Mouse (Mus musculus) kidney, embryonic 15.5 days (tissue): ENCODE measurements around the gene Apoc3. TPM values are rescaled to one million over a fixed set of nuclear protein-coding genes. Genes with fewer than 3 reads are reported as not detected.

Source experiments
- ATAC-seq: fragments of 200-750 bp; cut with Nextera tagmentation; replicated peaks from 2 replicates; pipeline ENCODE4 v1.8.0; 2017; ENCODE audit warnings: moderate TSS enrichment; ENCODE audit not compliant: low FRiP score
- H3K27ac ChIP-seq: fragments of 300-500 bp; sonication (generic); 2 replicates; pipeline ENCODE4 v1.5.1; 2015; ENCODE audit warnings: mild to moderate bottlenecking, inconsistent platforms
- H3K27me3 ChIP-seq: fragments of 300-500 bp; sonication (generic); 2 replicates; pipeline ENCODE4 v1.6.1; 2015; ENCODE audit warnings: inconsistent platforms
- H3K36me3 ChIP-seq: fragments of 300-500 bp; sonication (generic); 2 replicates; pipeline ENCODE4 v1.6.1; 2015; ENCODE audit warnings: inconsistent platforms
- H3K4me1 ChIP-seq: fragments of 300-500 bp; sonication (generic); 2 replicates; pipeline ENCODE4 v1.6.1; 2015; ENCODE audit warnings: inconsistent platforms
- H3K4me2 ChIP-seq: fragments of 300-500 bp; sonication (generic); 2 replicates; pipeline ENCODE4 v1.6.1; 2015; ENCODE audit warnings: moderate library complexity, mild to moderate bottlenecking, inconsistent platforms
- H3K4me3 ChIP-seq: fragments of 300-500 bp; sonication (generic); replicated peaks from 2 replicates; pipeline ENCODE4 v1.5.1; 2015; ENCODE audit warnings: mild to moderate bottlenecking, inconsistent platforms
- H3K9ac ChIP-seq: fragments of 300-500 bp; sonication (generic); 2 replicates; pipeline ENCODE4 v1.6.1; 2015; ENCODE audit warnings: mild to moderate bottlenecking, inconsistent platforms
- H3K9me3 ChIP-seq: fragments of 300-500 bp; sonication (generic); replicated peaks from 2 replicates; pipeline ENCODE4 v1.6.1; 2016; ENCODE audit warnings: inconsistent platforms
- WGBS: fragments of 180-500 bp; shearing (Covaris S2); methylation state at CpG from one replicate; pipeline ENCODE4 v1.1.7; 2015; ENCODE audit warnings: mixed read lengths; 5-methylcytosine and 5-hydroxymethylcytosine counted together
- polyA plus RNA-seq: library from polyadenylated mRNA; unstranded; fragments of >200 nt; fragmentation: Nextera tagmentation; extraction: Ambion mirVana; gene quantifications from 2 replicates; pipeline ENCODE4 v1.2.1, GENCODE M21; 2015

The Apoc3 gene
- polyA plus RNA-seq, 1 experiment from 2014 or later = 0.93 TPM

DNA sequence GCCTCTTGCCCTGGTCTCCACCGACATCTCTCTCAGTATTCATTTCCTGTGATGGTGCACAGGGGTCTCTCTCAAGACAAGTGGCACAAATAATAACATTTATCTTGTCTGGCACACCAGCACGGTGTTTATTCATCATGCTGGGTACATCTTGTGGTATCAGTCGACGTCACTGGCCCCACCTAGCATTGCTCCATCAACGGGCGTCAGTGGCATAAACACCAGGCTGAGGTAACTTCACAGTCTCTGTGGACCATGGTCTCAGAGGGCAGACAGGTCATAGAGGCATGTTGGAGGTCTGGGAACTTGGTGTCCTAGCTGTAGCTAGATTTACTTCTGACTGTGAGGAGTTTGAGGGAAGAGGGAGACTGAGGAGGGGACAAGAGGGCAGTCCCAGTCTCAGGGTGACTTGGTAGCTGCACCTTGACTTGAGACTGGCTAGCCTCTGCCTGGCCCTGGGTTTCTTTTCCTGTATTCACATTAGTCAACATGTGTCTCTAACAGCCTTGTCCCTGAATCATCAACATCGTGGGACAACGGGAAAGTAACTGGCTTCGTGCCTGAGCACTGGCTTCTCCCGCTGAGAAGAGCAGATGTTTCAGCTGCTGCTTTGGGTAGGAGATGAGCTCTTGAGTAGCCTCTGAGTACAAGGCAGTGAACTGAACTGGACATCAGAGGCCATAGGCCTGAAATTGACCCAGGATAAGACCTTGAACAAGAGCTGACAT, 21.4 kb upstream of the Apoc3 start:
- H3K9ac ChIP-seq = no peak overlapping the region
- no peak overlapping the region for H3K27ac ChIP-seq
- H3K9me3 ChIP-seq = no peaks in the 10 kb centered on the region
- no peak overlapping the region for H3K4me3 ChIP-seq
- 91% methylated on average over 10 of the region's 10 CpGs for WGBS
- no peaks in the 10 kb centered on the region for H3K27me3 ChIP-seq
- H3K4me2 ChIP-seq = no peak overlapping the region
- ATAC-seq = no peak
- no peaks in the 10 kb centered on the region for H3K4me1 ChIP-seq
- H3K36me3 ChIP-seq = no peaks in the 10 kb centered on the region

DNA sequence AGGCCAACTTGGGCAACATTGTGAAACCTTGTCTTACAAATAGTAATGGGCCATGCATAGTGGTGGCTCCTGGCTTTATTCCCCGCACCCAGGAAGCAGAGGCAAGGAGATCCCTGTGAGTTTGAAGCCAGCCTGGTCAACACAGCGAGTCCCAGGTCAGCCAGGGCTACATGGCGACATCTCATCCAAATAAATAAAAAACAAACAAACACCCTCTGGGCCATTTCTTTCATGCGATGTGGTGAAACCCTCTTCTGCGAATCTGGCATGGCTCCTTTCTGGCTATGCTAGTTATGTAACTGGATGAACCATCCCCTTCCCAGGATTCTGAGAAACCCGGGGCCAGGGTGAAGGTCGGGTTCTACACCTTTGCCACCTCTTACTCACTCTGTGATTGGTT, 20.7 kb upstream of the Apoc3 start:
- H3K4me2 ChIP-seq = no peak overlapping the region
- no peaks in the 10 kb centered on the region for H3K4me1 ChIP-seq
- H3K9me3 ChIP-seq = no peaks in the 10 kb centered on the region
- no peak for ATAC-seq
- no peak overlapping the region for H3K27ac ChIP-seq
- H3K4me3 ChIP-seq = no peak overlapping the region
- WGBS = 87% methylated on average over 7 of the region's 7 CpGs
- no peaks in the 10 kb centered on the region for H3K27me3 ChIP-seq
- H3K9ac ChIP-seq = no peak overlapping the region
- H3K36me3 ChIP-seq = no peaks in the 10 kb centered on the region

DNA sequence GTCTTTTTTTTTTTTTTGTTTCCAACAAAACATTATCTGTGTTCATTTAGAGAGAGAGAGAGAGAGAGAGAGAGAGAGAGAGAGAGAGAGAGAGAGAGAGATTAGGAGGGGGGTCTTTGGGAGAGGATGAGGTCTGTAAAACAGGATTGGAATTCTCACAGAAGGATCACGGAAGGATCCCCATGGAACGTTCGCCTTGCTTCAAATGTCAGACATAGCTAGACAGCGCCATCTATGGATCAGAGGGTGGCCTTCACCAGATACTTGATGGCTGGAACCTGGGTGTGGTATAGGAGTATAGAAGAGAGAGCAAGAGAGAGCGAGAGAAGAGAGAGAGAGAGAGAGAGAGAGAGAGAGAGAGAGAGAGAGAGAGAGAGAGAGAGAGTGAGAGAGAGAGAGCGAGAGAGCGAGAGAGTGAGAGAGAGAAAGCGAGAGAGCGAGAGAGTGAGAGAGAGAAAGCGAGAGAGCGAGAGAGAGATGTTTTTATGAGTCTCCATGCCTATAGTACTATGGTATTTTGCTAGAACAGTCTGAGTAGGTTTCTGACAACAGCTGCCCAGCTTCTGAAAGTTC, 11.4 kb upstream of the Apoc3 start:
- no peak overlapping the region for H3K9ac ChIP-seq
- WGBS = 20% methylated on average over 11 of the region's 11 CpGs
- H3K9me3 ChIP-seq = no peaks in the 10 kb centered on the region
- no peak overlapping the region for H3K27ac ChIP-seq
- H3K4me3 ChIP-seq = no peak overlapping the region
- peak overlapping the region; percentile 33; the same call in 1 of the 2 replicates for H3K4me2 ChIP-seq
- no peaks in the 10 kb centered on the region for H3K4me1 ChIP-seq
- ATAC-seq = no peak
- H3K36me3 ChIP-seq = no peaks in the 10 kb centered on the region
- no peaks in the 10 kb centered on the region for H3K27me3 ChIP-seq

DNA sequence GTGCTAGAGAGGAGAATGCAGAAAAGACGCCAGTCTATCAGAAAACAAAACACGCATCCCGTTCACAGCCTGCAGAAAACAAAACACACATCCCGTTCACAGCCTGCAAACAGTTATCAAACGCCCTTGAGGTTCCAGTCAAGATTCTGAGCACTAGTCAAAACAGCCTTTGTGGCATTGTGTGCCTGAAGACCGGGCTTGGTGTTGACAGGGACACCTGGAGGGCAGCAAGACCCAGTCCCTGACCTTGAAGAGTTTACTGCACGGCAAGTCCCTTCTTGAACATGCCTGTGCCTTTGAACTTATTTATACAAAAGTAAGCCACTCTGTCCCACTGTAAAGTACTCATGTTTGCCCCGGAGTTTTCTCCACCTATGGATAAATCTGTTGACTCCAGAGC, 8.1 kb upstream of the Apoc3 start:
- H3K4me2 ChIP-seq = no peak overlapping the region
- whole genome bisulfite sequencing = 55% methylated on average over 8 of the region's 8 CpGs
- H3K27me3 ChIP-seq = no peaks in the 10 kb centered on the region
- no peak overlapping the region for H3K27ac ChIP-seq
- H3K4me1 ChIP-seq = no peaks in the 10 kb centered on the region
- no peak overlapping the region for H3K4me3 ChIP-seq
- no peaks in the 10 kb centered on the region for H3K36me3 ChIP-seq
- ATAC-seq = no peak
- no peak overlapping the region for H3K9ac ChIP-seq
- H3K9me3 ChIP-seq = no peaks in the 10 kb centered on the region

DNA sequence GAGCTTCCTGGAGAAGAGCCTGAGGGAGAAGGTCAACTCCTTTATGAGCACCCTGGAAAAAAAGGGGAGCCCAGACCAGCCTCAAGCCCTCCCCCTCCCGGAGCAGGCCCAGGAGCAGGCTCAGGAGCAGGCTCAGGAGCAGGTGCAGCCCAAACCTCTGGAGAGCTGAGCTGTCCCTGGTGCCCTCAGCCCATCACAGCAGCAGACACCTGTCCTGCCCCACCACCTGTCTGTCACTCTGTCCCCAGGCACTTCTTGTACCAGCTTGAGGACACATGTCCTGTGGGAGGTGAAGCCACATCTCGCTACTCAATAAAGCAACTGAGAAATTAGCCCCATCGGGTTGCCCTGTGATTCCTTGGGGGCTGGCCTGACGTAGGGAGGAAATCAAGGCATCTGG, 7.7 kb upstream of the Apoc3 start:
- no peaks in the 10 kb centered on the region for H3K36me3 ChIP-seq
- ATAC-seq = no peak
- H3K4me3 ChIP-seq = no peak overlapping the region
- no peaks in the 10 kb centered on the region for H3K4me1 ChIP-seq
- H3K27me3 ChIP-seq = no peaks in the 10 kb centered on the region
- H3K4me2 ChIP-seq = no peak overlapping the region
- WGBS = 52% methylated on average over 4 of the region's 4 CpGs
- H3K9me3 ChIP-seq = no peaks in the 10 kb centered on the region
- H3K9ac ChIP-seq = no peak overlapping the region
- H3K27ac ChIP-seq = no peak overlapping the region

DNA sequence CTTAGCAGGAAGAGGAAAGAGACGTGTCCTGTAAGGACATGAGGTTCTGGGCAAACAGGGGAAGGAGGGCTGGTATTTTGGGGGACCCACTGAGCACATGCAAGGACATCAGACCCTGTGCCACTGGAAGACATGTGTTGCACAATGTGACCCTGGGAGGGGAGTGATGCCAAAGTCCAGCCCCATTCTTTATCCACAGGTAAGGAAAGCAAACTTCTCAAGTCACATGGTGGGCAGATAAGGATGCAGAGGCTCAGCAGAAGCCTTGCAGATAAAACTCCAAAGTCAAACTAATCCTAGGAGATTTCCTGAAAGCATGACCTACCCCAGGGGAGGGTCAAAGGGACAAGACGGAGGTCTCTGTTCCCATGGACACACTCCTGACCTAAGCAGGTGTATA, 6.4 kb upstream of the Apoc3 start:
- Histone ChIP-seq H3K4me1 (no peaks in the 10 kb centered on the region), H3K4me3 (no peak overlapping the region), H3K9me3 (no peaks in the 10 kb centered on the region), H3K9ac (no peak overlapping the region), H3K36me3 (no peaks in the 10 kb centered on the region), H3K27me3 (no peaks in the 10 kb centered on the region), H3K27ac (no peak overlapping the region), H3K4me2 (no peak overlapping the region)
- WGBS = 81% methylated on average over 2 of the region's 2 CpGs
- no peak for ATAC-seq

DNA sequence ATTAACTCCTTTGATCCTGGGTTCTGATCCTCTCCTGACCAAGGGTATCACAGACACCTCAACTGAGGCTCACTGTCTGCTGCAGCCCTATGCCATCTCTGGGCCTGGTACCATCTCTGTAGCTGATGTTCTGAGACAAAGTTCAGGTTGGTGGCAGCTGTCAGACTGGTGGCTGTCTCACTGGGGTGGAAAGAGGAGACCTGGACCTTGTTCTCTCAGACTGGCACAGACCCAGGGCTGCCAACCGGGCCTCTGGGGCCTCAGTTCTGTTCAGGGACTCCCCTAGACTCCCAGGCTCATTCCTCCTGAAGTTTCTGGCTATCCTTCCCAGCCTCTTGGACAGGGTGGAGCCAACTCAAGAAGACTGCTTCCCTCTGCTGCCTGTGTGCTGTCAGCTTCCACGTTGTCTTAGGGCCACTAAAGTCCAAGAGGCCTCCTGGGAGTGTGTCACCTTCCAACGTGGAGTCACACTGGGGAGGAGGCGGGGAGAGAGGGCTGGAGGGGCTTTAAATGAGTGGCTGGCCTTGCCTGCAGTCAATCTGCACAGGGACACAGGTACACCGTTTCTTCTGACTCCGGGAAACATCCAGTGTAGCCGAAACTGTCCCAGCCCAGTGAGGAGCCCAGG, 5.2 kb upstream of the Apoc3 start, which contains the start of gene Apoa4:
TSS of gene Apoa4 (plus strand) at position 171 of the 628 bp plus-strand sequence.
- Histone ChIP-seq H3K36me3 (no peaks in the 10 kb centered on the region), H3K27ac (no peak within 1 kb of the TSS), H3K4me3 (no peak within 1 kb of the TSS), H3K4me1 (no peaks in the 10 kb centered on the region), H3K9me3 (no peaks in the 10 kb centered on the region), H3K27me3 (no peaks in the 10 kb centered on the region), H3K9ac (no peak within 1 kb of the TSS), H3K4me2 (no peak within 1 kb of the TSS)
- WGBS = 58% methylated on average over 7 of the region's 7 CpGs
- no peak for ATAC-seq

DNA sequence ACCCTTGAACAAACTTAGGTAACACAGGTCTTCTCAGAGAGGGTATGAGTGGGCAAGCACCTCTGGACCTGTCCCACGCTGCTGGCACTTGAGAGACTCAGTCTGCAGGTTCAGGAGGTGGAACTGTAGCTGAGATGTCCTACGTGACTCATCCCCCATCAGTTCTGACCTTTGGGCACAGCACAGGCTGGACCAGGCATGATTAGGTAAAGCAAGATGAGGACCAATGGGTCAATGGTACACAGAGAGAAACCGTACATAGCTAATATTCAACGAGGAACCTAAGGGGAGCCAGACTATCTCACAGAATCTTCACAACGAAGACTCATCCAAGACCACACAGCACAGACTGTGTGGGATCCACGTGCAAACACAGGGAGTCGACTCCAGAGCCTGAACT, 3.4 kb upstream of the Apoc3 start:
- Histone ChIP-seq H3K36me3 (no peaks in the 10 kb centered on the region), H3K4me2 (no peak overlapping the region), H3K9me3 (no peaks in the 10 kb centered on the region), H3K4me3 (no peak overlapping the region), H3K27ac (no peak overlapping the region), H3K9ac (no peak overlapping the region), H3K27me3 (no peaks in the 10 kb centered on the region), H3K4me1 (no peaks in the 10 kb centered on the region)
- ATAC-seq = no peak
- 82% methylated on average over 7 of the region's 7 CpGs for WGBS

DNA sequence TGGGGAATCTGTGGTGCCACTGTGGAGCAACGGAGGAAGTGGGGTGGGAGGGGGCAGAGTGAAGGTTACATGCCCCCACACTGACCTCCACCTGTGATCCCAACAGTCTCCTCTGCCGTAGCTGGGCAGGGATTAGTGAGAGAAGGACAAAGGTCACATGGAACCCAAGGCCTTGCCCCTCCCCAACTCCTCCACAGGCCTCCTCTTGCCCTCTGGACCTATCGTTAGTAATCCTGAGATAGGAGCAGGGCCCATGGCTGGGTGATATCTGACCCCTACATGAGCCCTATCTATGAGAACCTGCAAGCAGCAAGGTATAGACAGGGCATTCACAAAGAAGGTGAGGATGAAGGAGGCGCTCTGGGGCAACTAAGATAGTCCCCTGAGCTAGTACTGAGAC, 213 bp upstream of the Apoc3 start:
- H3K4me2 ChIP-seq = no peak overlapping the region
- peaks cover 3% of the 10 kb centered on the region for H3K4me1 ChIP-seq
- H3K27ac ChIP-seq = no peak overlapping the region
- H3K9me3 ChIP-seq = no peaks in the 10 kb centered on the region
- no peak overlapping the region for H3K9ac ChIP-seq
- no peaks in the 10 kb centered on the region for H3K36me3 ChIP-seq
- WGBS = 55% methylated on average over 4 of the region's 4 CpGs
- H3K4me3 ChIP-seq = no peak overlapping the region
- H3K27me3 ChIP-seq = peaks cover 16% of the 10 kb centered on the region; the same call in 1 of the 2 replicates
- no peak for ATAC-seq

DNA sequence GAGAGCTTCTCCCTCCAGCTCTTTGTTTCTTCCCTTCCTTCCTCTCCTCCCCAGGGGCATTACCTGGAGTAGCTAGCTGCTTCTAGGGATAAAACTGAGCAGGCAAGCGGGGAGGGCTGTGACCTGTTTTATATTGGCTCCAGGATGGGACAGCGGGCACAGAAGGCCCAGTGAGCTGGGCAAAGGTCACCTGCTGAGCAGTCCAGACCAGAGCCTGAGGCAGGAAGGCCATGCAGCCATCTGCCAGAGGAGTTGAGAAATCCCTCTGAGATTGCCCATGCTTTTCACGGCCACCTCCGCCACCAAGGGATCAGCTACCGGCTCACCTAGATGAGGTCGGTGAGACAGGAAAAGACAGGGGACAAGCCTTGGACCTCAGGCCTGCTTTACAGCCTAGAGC, 240 bp downstream of the Apoc3 start:
- H3K27ac ChIP-seq = no peak overlapping the region
- H3K9me3 ChIP-seq = no peaks in the 10 kb centered on the region
- no peaks in the 10 kb centered on the region for H3K36me3 ChIP-seq
- WGBS = 81% methylated on average over 6 of the region's 6 CpGs
- no peak overlapping the region for H3K9ac ChIP-seq
- no peak for ATAC-seq
- H3K27me3 ChIP-seq = peaks cover 20% of the 10 kb centered on the region; the same call in 1 of the 2 replicates
- peaks cover 7% of the 10 kb centered on the region for H3K4me1 ChIP-seq
- H3K4me2 ChIP-seq = no peak overlapping the region
- no peak overlapping the region for H3K4me3 ChIP-seq

DNA sequence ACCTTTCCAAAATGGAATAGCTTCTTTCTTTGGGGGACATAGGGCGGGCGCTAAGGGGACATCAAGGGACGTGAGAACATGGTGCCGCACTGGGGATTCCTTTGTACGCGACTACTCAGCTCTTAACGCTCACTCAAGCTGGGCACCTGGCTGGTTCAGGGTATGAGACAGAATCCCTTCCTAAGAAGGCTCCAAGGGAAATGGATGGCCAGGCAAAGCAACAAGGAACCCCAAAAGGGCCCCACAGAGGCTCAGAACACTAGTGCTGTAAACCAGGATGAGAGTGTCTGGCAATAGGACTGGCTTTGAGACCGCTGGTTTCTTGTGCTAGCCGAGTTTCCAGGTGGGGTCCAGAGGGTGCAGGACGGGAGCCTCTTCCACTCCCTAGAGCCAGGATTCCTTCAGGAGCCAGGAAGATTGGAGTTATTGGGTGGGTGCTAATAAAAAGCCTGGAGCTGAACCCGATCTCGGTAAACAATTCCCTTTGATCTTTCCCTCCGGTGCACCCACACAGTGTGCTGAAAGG, 4.9 kb downstream of the Apoc3 start:
- Histone ChIP-seq H3K4me2 (peak overlapping the region; percentile 95), H3K27me3 (peaks cover 20% of the 10 kb centered on the region; the same call in 1 of the 2 replicates), H3K4me1 (peaks cover 12% of the 10 kb centered on the region), H3K4me3 (peak overlapping the region; percentile 53), H3K36me3 (no peaks in the 10 kb centered on the region), H3K9me3 (no peaks in the 10 kb centered on the region), H3K9ac (peak overlapping the region; percentile 50), H3K27ac (no peak overlapping the region)
- ATAC-seq = 0 out of 2 replicates have a peak, but pooled peaks have one; percentile 18
- whole genome bisulfite sequencing = 12% methylated on average over 13 of the region's 13 CpGs
